Mouse (Mus musculus): ENCODE results near the gene Utp14b.

- no peak for TF ChIP-seq CTCF (IDR thresholded peaks at IDR 0.05; ENCODE audit: low read depth, low read length)
- no peak for TF ChIP-seq TAL1 (conservative IDR thresholded peaks at IDR 0.05; ENCODE audit: low read depth, low read length)
- TF ChIP-seq POLR2AphosphoS5 (IDR thresholded peaks at IDR 0.05; ENCODE audit: insufficient replicate concordance, low read depth, low read length) = no peak
- no peak for TF ChIP-seq GATA1 (IDR thresholded peaks at IDR 0.05; ENCODE audit: borderline replicate concordance, low read length)
These were observed 44.6 kb downstream of the Utp14b start for GRCm38 (mm10) chr1:78702282-78702963.

All from G1E (cell line).